Mouse (Mus musculus) hindlimb bud, embryonic 11.5 days (tissue): Measurements from ENCODE around the gene Taco1.

ENCODE experiments used
- DNase-seq: peaks from one replicate; pipeline ENCODE4 v3.0.0-alpha.2; 2012; ENCODE audit warnings: low read depth, low spot score; ENCODE audit errors: extremely low spot score

Gene Taco1

DNA sequence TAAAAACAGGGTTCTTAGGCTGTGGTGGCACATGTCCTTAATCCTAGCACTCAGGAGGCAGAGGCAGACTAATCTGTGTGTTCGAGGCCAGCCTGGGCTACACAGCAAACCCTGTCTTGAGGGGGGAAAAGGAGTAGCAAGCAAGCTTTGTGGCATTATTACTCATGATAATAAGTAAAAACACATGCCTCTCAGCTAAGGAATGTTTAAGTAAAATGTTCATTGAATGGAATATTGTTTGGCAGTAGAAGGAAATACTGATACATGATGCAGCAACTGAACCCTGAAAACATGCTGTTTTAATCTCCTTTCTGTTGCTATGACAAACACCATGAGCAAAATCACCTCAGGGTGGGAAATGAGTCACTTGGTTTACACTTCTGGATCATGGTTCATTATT lies 4.5 kb upstream of the Taco1 start:
- DNase-seq: no peak

GRCm38 (mm10) chr11:106063756-106064155 lies 2.1 kb upstream of the Taco1 start:
- no peak for DNase-seq

DNA sequence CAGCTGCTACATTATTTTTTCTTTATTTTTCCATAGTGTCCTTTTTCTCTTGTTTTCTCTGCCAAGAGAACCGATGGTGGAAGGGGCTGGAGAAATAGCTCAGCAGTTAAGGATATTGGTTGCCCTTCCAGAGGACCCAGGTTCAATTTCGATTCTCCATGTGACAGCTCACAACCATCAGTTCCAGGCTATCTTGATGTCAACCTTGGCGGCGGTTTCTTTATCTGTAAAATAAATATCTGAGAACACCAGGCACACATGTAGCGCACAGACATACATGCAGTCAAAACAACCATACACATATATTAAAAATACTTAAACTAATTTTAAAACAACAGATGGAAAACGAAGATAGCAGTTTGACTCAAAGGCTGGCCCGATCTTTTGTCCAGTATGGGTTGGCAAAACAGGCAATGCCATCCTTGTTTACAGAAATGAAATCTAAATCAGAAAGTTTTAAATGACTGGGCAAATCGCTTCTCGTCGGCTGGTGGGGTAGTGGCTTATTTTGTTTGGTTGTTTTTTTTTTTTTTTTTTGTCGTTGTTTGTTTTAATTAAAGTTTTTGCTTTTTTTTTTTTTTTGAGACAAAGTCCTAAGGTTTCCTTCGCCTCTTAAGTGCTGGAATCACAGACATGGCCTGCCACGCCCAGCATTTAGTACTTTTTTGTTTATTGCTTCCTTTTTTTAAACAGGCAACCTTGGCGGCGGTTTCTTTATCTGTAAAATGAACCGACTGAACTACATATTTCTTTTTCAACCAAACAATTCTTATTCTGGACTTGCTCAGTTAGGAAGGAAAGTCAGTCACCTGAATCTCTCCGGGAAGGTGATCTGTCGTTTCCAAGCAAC lies 563 bp upstream of the Taco1 start:
- no peak for DNase-seq

DNA sequence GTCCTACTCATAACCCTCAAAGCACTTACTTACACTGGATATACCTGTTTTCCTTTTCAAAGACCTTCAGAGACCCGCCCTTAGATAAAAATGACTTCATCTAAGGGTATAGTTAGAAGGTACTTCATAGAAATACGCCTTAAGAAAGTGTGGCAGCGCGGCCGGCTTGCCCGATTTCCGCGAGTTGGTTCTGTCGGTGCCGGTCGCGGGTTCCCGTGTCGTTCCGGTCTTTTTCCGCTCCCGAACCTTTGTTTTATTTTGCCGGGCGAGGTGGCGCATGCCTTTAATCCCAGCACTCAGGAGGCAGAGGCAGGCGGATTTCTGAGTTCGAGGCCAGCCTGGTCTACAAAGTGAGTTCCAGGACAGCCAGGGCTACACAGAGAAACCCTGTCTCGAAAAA lies 755 bp downstream of the Taco1 start:
- DNase-seq: peak; percentile 96

DNA sequence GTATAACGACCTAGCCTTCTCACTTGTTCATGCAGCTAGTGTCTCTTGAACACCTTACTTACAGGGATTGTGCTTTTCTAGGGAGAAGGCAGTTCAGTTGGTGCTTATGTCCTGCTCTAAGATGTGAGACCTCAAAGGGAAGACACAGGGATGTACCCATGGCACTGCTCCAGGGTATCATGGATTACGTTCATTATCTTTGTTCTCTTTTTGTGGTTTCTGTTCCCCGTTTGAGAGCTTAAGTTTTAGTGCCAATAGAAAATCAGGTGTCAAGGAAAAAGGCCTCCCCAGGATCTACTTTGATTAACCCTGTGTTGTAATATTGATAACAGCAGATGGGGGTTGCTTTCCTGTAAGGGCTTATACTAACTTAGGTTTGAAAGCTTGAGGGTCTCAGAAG lies 7.9 kb downstream of the Taco1 start:
- no peak for DNase-seq

DNA sequence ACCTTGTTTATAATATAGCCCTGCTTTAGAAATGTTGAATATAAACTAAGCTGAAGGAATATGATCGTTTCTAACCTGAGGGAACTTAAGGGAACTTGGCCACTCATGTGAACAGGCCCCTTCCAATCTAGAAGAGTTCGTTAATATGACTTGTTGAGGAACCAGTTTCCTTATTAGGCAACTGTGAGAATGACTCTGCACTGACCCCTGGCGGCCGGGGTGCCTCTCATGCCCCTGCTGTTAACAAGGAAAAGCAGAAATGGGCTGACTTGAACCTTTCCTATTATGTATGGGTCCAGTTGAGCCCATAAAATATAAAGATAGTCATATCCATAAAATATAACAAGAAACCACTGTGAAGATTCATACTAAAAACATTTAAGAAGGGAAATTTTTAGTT lies 10.5 kb downstream of the Taco1 start:
- DNase-seq: no peak

DNA sequence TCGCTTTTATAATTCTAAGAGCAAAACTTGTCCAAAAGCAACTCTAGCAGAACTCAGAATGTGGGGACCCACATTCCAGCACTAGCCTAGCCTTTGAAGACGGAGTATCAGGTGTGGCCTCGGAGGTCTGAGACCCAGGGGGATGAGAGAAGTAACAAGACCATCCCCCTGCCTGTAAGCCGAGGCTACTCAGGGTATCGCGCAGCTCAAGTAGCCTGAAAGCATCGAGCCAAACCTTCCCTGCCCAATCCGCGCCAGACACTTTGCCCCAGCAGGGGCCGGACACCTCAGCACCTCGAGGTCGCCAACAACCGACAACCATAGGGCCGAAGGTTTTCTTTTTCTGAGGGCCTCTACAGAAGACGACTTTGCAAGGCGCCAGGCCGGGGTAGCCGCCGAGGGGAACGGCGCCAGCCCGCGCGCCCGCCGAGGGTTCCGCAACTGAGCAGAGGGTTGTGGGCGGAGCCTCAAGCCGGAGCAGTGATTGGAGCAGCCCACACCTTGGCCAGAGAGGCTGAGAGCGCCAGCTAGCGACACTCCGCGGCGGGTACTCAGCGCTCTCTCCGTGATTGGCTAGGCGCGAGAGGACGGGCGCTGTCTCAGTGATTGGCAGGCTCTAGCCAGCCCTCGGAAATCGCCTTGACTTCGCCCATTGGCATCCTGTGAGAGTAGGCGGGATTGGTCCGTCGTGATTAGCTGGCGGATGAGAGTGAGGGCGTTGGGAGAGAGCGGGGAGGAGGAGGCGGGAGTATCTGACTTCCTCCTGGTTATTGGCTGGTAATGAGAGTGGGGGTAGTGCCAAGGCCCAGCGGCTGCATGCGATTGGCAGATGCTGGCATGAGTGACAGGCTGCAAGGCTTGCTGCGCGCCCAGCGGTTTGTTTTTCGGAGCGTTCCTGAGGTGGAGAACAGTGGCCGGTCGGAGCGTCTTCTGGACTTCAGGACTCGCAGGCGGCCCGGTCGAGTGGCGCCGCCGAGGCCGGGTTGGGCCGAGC lies 18.1 kb downstream of the Taco1 start, which contains the start of gene Map3k3:
Map3k3 (plus strand) TSS at position 906 of the 994 bp plus-strand sequence.
- peak; percentile 95 for DNase-seq

- DNase-seq: no peak
Observed at GRCm38 (mm10) chr11:106084911-106085561, 19.2 kb downstream of the Taco1 start.

GRCm38 (mm10) chr11:106098223-106098622 lies 32.4 kb downstream of the Taco1 start:
- DNase-seq: no peak

DNA sequence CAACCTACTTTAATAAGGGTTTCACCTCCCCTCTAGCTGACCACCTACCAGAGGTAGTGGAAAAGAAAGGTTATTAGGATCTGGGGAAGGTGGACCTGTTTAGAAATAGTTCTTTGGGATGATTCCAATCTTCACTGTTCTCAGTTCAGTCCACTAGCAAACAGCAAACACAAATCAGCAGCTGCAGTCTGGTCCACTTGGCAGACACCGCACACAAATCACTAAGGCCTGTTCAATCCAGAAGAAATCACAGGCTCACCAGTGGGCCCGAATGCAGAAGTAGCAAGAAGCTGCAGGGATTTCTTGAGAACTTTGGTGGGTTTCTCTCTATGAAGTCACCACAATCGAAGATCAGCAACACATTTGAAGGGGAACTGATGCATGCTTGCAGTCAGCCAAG lies 37.0 kb downstream of the Taco1 start:
- DNase-seq: no peak

DNA sequence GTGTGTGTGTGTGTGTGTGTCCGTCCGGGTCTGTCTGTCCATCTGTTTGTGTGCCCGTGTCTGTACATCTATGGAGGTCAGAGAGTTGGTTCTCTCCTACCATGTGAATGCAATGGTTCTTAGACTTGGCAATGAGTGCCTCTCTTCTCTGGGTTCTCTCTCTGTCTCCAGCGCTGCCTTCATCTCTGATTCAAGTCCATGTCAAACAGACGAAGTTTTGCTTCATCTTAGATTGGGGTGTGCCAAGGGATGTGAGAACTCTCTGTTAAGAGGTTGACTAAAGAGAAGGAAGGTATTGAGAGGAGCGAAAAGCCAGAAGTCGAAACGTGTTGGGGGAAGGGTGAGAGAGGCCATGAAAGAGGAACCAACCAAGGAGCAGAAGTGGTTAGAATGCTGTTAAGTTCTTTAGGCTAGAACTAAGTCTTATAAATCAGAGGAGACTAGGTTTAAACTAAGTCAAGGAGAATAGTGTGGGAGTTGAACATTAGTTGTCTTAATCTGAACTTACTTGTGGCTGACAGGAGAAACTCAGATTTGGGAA lies 40.3 kb downstream of the Taco1 start:
- no peak for DNase-seq

- no peak for DNase-seq
Observed at GRCm38 (mm10) chr11:106111688-106112087, 45.8 kb downstream of the Taco1 start.

DNA sequence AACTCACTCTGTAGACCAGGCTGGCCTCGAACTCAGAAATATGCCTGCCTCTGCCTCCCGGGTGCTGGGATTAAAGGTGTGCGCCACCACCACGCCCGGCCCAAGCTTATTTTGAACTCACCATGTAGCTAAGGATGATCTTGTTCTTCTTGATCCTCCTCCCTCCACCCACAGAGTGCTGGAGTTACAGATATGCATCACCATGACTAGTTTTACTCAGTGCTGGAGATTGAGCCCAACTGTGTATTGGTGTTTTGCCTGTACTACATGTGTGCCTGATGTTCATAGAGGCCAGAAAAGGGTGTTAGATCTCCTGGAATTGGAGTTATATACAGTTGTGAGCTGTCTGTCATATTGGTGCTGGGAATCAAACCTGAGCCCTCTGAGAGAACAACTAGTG lies 56.4 kb downstream of the Taco1 start:
- no peak for DNase-seq

GRCm38 (mm10) chr11:106122736-106123135 lies 56.9 kb downstream of the Taco1 start:
- DNase-seq: no peak
